Mouse (Mus musculus): ENCODE data around the gene Olfr1291-ps1. TPM values are rescaled to one million over a fixed set of nuclear protein-coding genes. Genes with fewer than 3 reads are reported as not detected.

Olfr1291-ps1 gene
- total RNA-seq (2023) = not detected

DNA sequence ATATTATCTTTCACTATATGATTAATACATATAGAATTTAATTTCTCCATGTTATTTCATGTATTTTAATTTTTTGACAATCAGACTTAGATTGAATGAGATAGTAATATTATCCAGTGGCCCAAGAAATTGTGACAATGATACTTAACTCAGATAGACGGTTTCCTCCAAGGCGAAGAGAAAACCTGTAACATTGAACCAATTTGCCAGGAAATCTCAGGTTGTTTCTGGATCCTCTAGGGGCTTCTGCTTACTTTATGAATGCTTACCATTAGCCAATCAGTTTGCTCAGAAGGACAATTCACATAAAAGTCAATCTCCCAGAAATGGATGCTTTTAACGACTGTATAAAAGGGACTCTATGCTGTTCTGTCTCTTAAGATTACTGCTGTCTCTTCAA lies at the start of gene Olfr1291-ps1:
TSS of gene Olfr1291-ps1 (plus strand) at position 301 of the 400 bp plus-strand sequence.

DNA sequence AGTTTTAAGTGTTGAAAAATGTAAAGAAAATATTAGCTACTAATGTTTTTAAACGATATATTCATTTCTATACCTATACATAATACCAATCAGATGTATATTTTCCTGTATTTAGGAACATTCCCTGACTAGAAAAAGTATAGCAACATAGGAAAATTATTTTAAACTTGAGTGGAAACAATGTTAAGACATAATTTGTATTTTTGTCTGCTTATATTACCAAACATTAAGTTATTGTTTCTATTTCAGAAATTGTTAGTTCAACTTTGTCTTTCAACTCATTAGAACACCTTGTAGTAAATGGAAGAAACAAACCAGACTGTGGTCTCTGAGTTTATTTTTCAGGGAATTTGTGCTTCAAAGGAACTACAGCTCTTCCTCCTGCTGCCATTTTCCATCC lies 48.1 kb upstream of the Olfr1291-ps1 start, which contains the start of gene Olfr1287:
TSS of gene Olfr1287 (plus strand) at position 301 of the 400 bp plus-strand sequence.

DNA sequence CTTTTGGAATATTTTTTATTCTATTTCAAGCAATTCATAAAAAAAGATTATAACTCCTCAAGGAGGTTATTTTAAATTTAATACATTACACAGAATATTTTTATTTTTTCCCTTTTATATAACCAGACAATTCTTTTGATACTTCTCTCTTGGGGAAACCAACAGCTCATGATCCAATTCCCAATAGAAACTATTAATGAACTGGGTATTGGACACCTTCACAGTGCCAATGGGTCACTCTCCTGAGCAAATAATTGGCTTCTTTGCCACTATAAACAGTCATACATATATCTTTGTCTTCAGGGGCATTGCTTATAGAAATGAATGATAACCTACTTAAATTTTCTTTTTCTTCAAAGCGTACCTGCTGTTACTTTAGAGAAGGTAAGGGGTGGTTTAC lies 23.2 kb upstream of the Olfr1291-ps1 start, which contains the start of gene Olfr1288:
TSS of gene Olfr1288 (plus strand) at position 301 of the 400 bp plus-strand sequence.

DNA sequence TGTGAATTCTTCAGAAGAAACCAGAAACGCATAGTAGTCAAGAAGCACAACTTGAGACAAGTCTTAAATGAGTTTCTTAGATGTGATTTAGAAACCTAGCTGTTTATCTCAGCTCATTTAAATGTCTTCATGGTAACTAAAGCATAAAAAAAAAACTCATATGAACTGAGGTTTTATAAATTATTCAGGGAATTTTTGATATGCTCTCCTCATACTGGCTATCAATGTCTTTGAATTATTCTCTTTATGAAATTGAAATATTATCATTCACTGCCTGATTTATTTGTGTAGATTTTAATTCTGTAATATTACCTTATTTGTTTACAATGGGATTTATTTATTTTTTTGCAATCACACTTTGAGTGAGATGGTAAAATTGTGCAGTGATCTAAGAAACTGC lies 16.5 kb upstream of the Olfr1291-ps1 start, which contains the start of gene Olfr1289:
TSS of gene Olfr1289 (plus strand) at position 301 of the 400 bp plus-strand sequence.

DNA sequence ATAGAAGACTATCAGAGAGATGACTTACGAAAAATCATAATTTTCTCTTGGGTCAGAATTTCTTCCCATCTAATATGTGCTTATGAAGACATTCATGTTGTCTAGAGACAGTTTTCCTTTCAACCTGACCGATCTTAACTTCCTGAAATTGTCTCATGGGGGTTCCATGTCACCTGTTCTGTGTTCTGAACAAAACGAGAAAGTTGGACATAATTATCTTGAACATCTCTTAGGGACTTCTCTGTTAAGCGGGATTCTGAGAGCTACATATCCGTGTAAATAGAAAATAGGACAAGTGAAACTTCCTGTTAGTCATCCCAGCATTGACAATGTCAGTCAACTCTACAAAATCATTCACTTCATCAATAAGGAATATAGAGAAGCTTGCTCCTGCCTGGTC lies 3.3 kb upstream of the Olfr1291-ps1 start, which contains the start of gene Olfr1290:
TSS of gene Olfr1290 (minus strand) at position 101 of the 400 bp plus-strand sequence.

DNA sequence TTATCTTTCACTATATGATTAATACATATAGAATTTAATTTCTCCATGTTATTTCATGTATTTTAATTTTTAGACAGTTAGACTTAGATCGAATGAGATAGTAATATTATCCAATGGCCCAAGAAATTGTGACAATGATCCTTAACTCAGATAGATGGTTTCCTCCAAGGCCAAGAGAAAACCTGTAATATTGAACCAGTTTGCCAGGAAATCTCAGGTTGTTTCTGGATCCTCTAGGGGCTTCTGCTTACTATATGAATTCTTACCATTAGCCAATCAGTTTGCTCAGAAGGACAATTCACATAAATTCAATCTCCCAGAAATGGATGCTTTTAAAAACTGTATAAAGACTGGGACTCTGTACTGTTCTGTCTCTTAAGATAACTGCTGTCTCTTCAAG lies 27.9 kb downstream of the Olfr1291-ps1 start, which contains the start of gene Olfr1293-ps:
TSS of gene Olfr1293-ps (plus strand) at position 301 of the 400 bp plus-strand sequence.

DNA sequence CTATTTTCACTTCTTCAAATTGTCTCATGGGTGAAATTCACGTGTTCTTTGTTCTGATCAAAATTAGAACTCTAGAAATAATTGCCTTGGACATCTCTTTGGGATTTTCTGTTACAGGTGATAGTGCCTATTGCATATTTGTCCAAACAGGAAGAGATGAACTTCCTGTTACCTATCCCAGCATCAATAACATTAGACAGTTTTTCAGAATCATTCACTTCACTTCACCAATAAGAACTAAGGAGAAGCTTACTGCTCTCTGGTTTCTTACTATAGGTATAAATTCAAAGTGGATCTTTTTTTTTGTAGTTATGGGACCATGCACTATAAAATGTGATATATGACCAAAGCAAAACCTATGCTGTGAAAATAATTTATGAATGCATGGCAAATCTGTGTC lies 43.2 kb downstream of the Olfr1291-ps1 start, which contains the start of gene Olfr1294:
TSS of gene Olfr1294 (minus strand) at position 101 of the 400 bp plus-strand sequence.

Other genes starting within 250 kb of the Olfr1291-ps1 start
- gene Olfr1276, start 242.7 kb upstream of the Olfr1291-ps1 start, total RNA-seq (2023) = not detected
- gene Olfr1277, start 223.1 kb upstream of the Olfr1291-ps1 start, total RNA-seq (2023) = not detected
- not detected for gene Olfr1278, start 207.0 kb upstream of the Olfr1291-ps1 start, total RNA-seq (2023)
- not detected for gene Olfr1279, start 196.5 kb upstream of the Olfr1291-ps1 start, total RNA-seq (2023)
- not detected for gene Olfr1280, start 183.2 kb upstream of the Olfr1291-ps1 start, total RNA-seq (2023)
- gene Olfr1281, start 170.7 kb upstream of the Olfr1291-ps1 start, total RNA-seq (2023) = not detected
- gene Olfr1282, start 161.1 kb upstream of the Olfr1291-ps1 start, total RNA-seq (2023) = not detected
- gene Olfr1283, start 130.4 kb upstream of the Olfr1291-ps1 start, total RNA-seq (2023) = not detected
- gene Olfr1284, start 121.7 kb upstream of the Olfr1291-ps1 start, total RNA-seq (2023) = not detected
- gene Olfr1286, start 74.1 kb upstream of the Olfr1291-ps1 start, total RNA-seq (2023) = not detected
- not detected for gene Olfr1287, start 48.0 kb upstream of the Olfr1291-ps1 start, total RNA-seq (2023)
- not detected for gene Olfr1288, start 23.1 kb upstream of the Olfr1291-ps1 start, total RNA-seq (2023)
- gene Olfr1289, start 16.4 kb upstream of the Olfr1291-ps1 start, total RNA-seq (2023) = not detected
- gene Olfr1290, start 3.4 kb upstream of the Olfr1291-ps1 start, total RNA-seq (2023) = not detected
- gene Olfr1293-ps, start 28.0 kb downstream of the Olfr1291-ps1 start, total RNA-seq (2023) = not detected
- gene Olfr1294, start 43.1 kb downstream of the Olfr1291-ps1 start, total RNA-seq (2023) = not detected
- not detected for gene Olfr1295, start 72.5 kb downstream of the Olfr1291-ps1 start, total RNA-seq (2023)
- gene Olfr1297, start 129.3 kb downstream of the Olfr1291-ps1 start, total RNA-seq (2023) = not detected
- gene Olfr1298, start 152.0 kb downstream of the Olfr1291-ps1 start, total RNA-seq (2023) = not detected
- gene Olfr1299, start 164.2 kb downstream of the Olfr1291-ps1 start, total RNA-seq (2023) = not detected

Data from monocyte, adult 59 days (primary cell).